Mouse (Mus musculus): ENCODE results near the gene 5730522E02Rik.

The 5730522E02Rik gene

DNA sequence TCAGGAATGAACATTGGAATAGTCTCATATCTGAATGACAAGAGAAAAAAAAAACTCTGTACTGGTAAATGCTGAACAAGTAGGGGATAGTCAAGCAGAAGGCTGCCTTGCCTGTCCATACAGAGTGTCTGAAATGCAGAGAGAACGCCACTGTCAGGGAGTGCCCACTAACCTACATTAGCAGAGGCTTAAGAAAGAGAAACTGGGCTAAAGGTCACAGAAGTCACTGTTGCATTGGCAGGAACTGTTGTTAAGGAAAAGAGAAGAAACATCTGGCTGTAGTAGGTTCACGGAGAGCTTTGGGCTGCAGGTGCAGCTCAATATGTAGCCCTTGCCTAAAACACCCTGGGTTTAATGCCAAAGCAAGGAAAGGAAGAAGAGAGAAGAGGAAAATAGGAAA is 82.2 kb downstream of the 5730522E02Rik start:
- in situ Hi-C loops (cut with MseI, MboI): no loop called here

DNA sequence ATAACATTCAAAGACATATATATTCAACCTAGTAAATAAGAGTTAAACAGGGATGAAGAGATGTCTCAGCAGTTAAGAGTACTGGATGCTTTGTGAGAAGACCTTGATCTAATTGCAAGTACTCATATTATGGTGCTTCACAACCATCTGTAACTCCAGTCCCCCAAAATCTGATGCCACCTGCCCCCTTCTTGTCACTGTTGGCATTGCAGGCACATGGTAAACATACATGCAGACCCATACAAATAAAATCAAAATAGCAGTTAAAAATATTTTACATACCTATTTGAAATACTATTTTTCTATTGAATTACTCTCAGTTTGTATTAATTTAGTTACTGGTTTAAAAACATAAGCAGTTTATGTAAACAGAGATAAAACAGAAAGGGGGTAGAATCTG is 84.6 kb downstream of the 5730522E02Rik start:
- in situ Hi-C loops (cut with MseI, MboI): no loop called here

DNA sequence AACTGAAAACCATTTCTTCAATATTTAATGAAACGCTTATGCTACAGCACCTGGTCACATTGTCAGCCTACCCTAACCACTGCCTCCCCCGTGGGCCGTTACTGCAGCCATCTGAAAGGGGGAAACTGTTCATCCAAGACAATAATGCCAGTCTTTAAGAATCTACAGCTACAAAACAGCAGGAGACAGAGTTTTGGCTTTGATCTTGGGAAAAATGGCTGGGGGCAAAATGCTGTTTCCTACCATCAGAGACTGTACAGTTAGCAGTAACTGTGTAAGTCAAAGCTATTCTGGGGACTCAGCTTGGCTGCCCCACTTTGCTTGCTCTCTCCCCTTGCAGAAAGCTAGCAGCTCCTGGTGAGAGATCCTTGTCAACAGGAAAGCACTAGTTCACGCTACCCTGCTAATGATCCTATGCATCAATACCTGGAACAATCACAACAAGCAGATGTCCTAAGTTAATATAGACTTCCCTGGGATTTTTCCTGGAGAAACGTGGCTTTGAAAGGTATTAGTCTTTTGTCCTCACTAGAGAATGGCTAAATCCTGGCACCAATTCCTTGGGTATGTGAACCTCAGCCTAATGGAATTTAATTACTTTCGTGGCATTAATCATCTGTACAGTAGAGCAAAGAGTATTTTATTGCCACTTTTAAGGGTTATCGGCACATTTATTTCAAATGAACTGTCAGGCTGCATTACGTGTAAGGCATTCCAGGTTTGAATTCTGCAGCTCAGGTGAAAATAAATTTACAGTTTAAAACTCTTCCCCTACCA is 89.6 kb downstream of the 5730522E02Rik start:
- in situ Hi-C loops (cut with MseI, MboI): no loop called here

DNA sequence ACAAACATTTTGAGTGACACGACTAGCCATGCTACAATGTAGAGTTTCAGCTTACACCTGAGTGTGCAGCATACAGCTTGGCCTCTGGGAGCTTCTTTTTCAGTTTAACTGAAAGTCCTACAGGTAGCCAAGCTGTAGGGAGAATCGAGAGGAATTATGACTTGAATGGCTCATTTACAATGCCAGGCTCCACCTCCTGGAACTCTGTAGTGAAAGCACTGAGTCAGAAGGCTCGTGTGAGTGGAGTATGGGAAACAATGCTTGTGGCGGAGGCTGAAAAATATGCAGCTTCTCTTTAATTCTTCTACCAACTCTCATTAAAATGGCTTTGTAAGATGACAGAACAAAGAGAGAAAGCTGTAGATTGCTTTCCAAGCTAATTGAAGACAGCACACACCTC is 92.9 kb downstream of the 5730522E02Rik start:
- in situ Hi-C loops (cut with MseI, MboI): no loop called here

DNA sequence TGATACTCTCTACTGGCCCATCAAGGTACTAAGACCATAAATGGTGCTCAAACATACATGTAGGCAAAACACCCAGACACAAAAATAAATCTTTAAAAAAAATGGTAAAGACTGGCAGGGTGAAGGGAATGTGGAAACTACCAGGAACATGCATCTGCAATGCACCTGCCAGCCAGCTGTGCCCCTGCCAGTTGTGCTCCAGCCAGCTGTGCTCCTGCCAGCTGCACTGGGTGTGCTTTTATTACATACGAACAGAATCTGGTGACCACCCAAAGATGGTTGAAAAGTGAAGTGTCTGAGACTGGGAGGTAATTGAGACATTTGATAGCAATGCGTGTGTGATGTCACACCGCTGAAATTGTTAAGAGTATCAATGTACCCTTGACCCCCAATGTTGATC is 98.4 kb downstream of the 5730522E02Rik start:
- in situ Hi-C loops (cut with MseI, MboI): no loop called here

DNA sequence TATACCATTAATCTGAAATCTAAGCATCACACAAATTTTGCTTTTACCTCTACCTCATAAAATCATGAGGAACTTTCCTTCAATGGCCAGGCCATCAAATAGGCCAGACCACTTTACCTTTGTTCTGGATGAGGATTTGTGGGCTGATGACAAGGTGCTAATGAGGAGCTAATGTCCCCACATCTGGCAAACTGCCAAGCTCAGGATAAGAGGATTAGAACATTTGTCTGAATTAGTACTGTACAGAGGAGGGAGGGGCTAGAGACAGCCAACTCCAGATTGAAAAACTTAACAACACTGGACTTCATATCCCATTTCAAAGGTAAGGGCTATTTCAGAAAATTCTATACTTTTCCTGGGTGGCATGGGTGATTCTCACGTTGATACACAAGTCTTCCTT is 101.9 kb downstream of the 5730522E02Rik start:
- in situ Hi-C loops (cut with MseI, MboI): no loop called here

DNA sequence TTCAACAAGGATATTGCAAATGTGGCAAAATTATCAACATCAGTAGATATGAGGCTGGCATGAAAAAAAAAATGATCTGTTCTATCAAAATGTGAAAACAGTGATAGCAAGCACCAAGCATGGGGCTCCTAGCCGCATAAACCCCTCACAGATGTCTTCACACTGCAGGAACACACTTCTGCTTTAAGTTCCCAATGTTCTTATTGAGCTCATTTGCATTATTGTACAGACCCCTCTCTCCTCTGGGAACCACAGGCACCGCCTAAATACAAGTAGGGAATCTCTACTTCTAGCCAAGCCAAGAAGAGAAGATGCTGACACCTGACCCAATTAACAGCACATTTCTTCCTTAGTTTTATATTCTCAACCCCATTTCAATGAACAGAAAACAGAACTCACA is 105.9 kb downstream of the 5730522E02Rik start:
- in situ Hi-C loops (cut with MseI, MboI): no loop called here

DNA sequence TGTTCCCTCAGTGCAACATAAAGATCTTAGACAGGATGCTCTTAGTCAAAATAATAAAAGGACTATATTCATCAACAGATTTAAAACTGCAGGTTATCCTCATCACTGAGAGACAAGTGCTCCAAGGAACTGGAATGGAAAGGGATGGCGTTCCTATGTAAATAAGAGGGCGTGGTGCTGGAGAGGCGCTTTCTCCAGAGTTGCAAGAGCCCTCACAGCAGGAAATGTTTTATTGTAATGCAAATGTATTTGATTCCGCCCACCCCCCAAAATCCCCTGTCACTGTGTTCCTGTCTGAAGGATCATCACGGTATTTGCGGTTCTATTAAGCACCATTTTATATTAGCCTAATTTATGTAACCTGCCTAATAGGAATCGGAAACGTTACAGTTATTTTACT is 106.9 kb downstream of the 5730522E02Rik start:
- in situ Hi-C loops (cut with MseI, MboI): no loop called here

DNA sequence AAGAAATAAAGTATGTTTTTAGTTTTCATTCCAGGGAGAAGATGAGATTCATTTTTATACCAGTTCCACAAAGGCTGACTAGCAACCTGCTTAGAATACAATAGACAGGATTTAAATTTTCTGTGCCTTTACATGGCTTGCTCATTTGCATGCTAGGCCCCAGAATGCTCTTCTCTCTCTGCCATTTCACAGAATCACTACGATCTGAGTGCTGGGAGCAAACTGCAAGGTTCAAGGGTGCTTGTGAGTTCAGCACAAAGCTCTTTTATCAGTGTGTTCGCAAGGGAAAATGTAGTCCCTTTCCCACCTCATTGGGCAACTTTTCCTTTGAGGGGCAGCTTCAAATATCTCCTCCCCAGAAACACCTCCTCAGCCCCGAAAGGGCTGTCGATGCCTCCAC is 107.7 kb downstream of the 5730522E02Rik start:
- in situ Hi-C loops (cut with MseI, MboI): no loop called here

DNA sequence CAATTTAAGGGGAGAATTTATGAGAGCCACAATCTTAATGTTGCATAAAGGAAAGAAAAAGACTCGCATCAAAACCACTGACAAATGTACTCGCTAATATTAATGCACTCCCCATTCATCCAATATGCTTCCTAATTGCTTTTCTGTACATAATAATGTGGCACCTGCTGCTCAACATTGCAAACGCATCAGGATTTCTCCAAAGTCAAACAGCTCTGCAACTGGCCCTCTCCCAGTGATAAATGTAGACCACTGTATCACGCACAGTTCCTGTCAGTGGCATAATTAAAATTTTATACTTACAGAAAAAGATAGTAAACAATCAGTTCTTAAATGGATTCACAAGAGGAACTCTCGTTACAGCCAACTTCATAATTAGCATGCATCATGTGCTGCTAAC is 110.5 kb downstream of the 5730522E02Rik start:
- in situ Hi-C loops (cut with MseI, MboI): no loop called here

DNA sequence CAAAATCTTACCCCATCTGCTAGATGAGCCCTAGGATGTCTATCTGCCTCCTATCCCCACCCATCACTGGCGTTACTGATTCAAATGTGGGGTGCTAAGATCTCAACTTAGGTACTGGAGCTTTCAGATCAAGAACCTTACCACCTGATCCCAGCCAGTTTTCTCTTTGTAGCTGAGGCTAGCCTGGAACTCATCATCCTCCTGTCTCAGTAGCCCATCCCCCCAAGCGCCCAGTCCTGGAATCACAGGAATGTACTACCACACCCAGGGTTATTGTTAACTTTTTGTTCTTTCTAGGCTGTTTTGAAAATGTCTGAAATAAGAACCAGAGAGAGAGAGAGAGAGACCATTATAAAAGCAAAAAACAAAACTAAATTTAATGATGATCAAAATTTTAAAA is 111.6 kb downstream of the 5730522E02Rik start:
- in situ Hi-C loops (cut with MseI, MboI): no loop called here

DNA sequence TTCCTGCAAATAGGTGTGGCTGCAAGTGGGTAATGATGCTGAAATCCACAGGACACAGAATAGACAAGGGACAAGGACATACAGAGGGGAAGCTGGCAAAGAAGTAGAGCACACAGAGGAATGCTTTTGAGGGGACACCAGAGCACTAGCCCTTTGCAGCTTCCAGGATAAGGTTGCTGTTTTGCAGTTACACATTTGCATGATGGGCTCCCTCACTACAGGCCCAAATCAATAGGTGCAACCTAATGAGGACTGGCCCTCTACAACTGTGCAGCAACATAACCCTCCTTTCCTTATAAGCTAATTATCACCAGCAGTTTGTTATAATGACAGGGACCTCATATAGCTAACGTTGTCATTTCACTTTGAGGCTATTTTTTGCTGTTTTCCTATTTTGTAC is 114.5 kb downstream of the 5730522E02Rik start:
- in situ Hi-C loops (cut with MseI, MboI): no loop called here

DNA sequence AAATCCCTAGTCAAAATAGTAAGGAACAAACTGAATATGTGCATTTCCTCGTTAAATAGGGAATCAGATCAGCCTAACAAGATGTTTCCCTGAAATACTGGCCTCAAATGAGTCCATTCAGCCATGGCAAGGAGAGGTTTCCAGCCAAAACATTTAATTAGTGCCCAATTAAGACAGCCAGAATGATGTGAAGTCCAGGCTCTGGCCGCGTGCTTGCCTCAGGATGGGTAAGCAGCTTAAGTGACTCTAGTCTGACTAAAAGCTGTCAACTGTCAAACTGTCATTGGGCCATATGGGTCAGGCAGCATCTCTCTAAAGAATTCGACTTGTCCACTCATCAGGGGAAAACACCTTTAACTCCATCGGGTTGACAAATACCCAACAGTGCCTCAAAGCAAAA is 121.6 kb downstream of the 5730522E02Rik start:
- in situ Hi-C loops (cut with MseI, MboI): no loop called here

DNA sequence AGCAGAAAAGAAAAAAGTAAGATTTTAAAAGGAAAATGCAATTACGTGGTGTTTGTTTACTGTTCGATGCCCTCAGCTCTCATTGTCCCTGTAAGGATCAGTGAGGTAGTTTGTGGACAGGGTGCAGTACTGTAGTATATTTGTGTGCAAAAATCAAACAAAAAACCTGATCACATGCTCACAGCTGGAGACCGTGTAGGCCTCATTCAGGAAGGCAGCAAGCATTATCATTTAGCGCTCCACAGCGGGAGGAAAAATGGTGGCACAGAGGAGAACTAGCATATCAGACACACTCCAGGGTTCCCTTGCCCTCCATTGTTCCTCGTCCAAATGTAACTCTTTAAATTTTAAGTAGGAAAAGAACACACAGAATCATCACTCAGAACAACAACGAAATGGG is 123.9 kb downstream of the 5730522E02Rik start:
- in situ Hi-C loops (cut with MseI, MboI): no loop called here

DNA sequence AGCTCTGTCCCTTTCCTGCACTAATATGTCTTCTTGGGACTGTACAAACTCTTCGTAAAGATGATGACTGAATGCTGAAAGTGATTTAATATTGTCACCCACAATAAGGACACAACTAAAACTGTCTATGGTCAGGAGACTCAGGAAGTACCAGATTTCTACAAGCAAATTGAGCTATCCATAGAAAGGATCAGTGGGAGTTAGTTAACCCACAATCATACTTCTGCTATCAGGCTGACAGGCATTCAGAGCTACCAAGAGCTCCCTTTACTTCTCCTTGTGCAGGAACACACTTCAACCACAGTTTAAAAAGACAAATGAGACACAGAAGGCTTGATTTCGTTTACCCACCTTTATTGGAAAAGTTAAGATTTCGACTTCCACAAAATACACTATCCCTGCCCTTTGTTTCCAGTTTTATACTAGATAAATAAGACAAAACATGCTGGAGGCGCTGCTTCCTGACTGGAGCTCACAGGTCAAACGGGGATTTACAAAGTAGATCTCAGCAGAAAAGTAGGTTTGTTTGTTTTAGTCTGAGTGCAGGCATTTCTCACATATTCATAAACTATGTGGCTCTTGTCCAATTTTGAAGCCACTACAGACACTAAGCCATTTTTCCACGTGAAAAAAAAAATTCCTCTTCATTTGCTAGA is 125.1 kb downstream of the 5730522E02Rik start:
- in situ Hi-C loops (cut with MseI, MboI): no loop called here

DNA sequence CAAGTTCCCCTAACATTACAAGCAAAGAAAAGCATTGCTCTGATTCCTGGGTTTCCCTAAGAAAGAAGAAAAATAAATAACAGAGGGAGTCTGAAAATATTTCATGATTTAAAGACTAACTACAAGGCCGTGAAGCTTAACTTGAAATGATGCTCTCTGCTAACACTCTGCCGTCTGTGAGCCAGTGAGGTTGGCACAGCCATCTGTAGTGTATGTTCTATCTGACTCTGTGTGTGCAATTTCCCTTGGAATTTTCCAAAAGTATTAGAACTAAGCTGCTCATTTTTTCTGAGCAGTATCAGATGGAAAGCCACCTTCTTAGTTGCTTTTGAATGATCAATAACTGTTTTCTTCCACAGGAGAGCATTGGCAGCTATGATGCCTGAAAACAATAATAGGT is 134.2 kb downstream of the 5730522E02Rik start:
- in situ Hi-C loops (cut with MseI, MboI): no loop called here

DNA sequence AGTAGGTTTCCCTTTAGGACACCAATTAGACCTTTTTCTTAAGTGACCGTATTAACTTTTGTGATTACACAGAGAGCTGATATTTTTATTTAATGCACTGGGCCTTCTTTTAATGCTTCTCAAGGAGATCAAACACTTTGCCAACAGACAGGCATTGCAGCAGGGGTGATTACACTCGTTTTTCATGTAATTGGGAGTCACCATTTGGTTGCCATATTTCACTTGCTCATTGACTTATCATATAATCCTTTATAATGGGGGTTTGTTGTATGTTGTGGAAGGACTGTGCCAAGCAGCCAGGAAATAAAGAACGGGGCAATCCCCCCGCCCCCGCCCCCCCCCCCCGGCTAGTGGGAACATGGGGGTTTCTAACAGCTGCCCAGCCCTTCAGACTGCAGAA is 135.0 kb downstream of the 5730522E02Rik start:
- in situ Hi-C loops (cut with MseI, MboI): no loop called here

DNA sequence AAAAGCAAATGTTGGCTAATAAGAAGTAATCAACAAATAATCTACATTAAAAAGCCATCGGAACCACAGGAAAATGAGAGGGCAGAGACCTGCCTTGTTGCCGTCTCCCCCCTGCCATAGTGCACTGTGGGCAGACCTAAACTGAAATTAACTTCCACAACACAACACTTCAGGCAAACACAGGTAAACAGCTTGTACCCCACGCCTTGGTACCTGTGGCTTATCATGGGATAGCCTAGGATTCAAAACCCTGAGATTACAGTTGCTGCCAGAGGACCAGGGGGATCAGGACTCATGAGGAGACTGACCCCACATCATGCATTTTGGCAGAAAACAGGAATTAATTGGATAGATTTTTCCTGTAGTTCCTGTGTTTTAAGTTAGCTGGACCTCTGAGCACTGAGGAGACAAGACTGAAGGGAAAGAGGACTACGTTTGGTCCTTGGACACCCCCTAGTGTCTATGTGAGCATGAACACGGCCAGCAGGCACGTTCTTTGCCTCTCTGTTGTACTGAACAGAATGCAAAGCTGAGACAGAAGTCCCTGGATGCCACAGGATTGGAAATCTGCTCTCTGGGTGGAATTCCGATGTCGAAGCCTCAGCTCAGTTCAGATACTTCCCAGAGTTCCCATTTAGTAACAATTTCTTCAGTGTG is 136.8 kb downstream of the 5730522E02Rik start:
- in situ Hi-C loops (cut with MseI, MboI): no loop called here

DNA sequence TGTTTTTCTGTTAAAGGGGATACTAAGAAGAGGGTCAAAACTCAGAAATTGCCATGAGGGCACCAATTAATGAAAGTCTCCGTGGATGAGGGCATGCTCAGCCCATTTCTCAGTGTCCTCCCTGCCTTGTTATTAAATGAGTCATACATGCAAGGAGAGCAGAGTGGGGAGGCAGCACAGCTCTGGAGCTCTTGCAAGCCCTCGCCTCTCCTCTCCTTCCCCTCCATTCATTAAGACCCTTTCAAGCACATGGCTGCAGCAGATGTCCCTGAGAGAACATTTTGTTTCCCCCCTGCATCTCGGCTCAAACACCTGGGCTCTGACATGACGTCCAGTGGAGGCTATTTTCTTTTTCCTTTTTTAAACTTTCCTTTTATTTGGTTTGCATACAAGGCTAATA is 138.5 kb downstream of the 5730522E02Rik start:
- in situ Hi-C loops (cut with MseI, MboI): no loop called here

DNA sequence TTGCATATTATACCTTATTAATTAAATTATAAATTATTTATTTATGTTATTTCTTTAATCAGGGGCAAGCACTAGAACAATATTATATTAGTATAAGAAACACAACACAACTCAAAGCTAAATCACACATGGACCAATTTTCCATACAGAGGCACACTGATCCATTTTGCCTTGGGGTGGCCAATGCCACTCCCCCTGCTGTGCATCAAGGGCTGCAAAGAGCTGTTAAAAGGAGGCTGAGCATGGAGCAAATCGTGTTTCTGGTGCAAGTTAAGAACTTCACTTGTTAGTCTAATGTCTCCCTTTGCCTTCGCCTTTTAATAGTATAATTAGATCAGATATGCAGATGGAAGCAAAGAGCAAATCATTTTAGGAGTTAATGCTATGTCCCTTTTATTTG is 147.3 kb downstream of the 5730522E02Rik start:
- in situ Hi-C loops (cut with MseI, MboI): no loop called here

DNA sequence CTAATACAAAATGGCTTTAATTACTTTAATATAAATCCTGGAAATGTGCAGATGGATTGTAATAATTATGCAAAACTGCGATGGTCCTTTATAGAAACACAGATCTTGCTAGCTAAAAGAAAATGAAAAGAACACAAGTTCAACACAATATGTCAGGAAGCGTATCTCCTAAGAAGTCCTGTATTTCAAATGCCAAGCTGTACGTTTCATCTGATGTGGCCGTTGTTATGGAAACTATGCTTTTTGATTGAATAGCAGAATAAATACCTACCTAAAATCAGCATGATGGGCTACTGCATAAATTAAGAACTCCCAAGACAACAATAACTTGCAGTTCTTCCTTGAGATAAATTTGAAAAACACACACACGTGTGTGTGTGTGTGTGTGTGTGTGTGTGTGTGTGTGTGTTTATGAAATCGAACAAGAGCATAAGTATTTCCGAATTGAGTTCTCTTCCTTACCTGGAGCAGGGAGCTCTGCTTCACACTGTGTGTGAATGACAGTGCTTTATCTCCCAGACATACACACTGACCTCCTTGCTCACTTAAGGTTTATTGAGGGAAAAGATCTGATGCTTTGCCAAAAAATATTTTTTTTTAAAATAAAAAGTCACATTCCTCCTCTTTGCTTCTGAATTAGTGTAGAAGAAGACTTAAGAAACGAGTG is 149.0 kb downstream of the 5730522E02Rik start:
- in situ Hi-C loops (cut with MseI, MboI): no loop called here

DNA sequence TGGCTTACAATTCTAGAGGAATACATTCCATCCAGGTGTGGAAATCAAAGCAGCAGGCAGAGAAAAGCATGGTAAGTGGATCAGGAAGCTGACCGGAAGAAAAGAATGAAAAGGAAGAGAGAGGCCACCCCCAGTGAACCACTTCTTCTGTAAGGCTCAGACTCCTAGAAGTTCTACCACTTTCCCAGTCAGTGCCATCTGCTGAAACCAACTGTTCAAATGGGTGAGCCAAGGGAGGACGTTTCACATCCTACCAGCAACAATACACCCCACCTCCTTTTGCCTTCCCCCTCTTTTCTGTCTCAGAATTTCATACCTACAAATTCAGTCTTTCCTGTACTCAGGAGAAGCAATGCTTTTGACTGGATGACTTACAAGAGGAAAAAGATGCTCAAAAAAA is 197.0 kb downstream of the 5730522E02Rik start:
- in situ Hi-C loops (cut with MseI, MboI): no loop called here

Data from mouse trophoblast stem cell (cell line).